Mouse (Mus musculus) adrenal gland, postnatal 36 days (tissue): Measurements from ENCODE around the gene Cdh18. TPM values are rescaled to one million over a fixed set of nuclear protein-coding genes. Genes with fewer than 3 reads are reported as not detected.
"Not testable (repeated sequence)": the region's sequence is repeated elsewhere in the genome, so short reads cannot be mapped to it uniquely, and the experiment has no call there.

Source experiments
- DNase-seq, 2 experiments: peaks; one replicate each; pipeline ENCODE4 v3.0.0; 2021; ENCODE audit warnings: mixed read lengths in 1 of 2
- total RNA-seq, 2 experiments: library from RNA; stranded (reverse); gene quantifications; 2 replicates each; pipeline ENCODE4 v1.2.3; 2021

Cdh18 gene
- total RNA-seq, 2 experiments from 2014 or later: 0.99 to 1.5 TPM

DNA sequence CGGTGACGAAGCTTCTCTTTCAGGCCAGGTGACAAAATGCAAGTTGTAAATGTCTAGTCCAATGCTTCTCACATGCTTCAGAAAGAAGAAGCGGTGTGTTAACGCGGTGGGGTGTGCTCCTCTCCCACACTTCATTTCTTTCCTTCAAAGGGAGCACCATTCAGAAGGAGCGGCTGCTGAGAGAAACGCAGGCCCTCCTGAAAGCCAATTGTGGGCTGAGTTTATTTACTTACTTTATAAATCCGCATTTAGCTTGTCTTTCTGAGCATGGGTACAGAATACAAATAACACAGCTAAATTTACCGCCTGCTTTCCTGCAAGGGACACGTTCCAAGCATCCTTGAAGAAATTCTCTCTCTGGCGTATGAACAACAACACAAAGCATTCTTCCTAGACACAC, 420.6 kb downstream of the Cdh18 start:
- DNase-seq: no peak

GRCm38 (mm10) chr15:22980136-22980535, 431.3 kb downstream of the Cdh18 start:
- no peak for DNase-seq

GRCm38 (mm10) chr15:22984647-22985046, 435.8 kb downstream of the Cdh18 start:
- no peak for DNase-seq

DNA sequence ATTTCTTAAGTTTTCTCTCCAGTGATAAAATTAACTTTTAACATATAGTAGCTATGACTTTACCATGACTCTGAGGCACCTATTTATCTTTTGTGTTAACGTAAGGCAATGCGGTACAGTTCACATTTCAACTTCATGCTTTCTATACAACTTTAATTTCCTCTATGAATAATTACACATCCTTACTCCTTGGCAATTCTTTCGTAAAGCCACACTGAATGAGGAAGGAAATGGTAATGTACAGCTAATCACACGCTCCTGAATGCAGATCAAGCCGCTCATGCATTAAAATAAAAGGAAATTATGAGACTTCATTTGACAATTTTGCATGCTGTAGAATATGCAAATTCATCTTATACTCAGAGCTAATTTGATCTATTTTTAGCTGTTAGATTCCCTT, 467.9 kb downstream of the Cdh18 start:
- no peak for DNase-seq

DNA sequence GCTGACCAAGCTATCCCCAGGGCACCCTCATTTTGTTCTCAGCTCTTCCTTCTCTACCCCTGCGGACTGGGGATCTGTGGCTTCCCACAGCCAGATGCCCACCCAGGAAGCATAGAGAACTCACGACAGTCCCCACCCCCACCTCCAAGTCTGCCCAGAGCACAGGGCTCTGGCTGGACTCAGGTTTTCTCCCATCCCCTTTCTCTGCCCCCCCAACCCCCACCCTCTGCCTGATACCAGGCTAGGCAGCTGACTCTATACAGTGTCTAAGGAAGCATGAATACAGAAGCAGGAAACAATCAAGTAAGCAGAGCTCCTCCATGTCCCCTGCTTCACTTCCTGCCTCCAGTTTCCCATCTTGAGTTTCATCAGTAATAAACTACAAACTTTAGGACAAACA, 472.3 kb downstream of the Cdh18 start:
- no peak for DNase-seq

DNA sequence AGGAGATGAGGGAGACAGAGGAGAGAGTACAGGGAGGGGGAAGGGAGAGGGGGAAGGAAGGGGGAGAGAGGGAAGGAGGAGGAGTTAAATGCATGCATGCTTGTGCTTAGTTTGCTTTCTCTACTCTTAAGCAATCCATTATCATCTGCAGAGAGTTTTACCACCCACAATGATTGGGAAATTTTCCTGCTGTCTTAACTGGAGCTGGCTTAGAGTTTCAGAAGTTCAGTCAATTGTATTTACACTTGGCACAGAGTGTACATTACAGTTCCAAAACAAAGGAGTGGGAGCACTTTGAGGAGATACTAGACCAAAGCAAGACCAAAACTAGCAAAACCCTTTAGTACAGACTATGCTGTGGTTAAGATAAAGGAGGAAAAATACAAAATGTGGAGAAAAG, 473.8 kb downstream of the Cdh18 start:
- DNase-seq: no peak

DNA sequence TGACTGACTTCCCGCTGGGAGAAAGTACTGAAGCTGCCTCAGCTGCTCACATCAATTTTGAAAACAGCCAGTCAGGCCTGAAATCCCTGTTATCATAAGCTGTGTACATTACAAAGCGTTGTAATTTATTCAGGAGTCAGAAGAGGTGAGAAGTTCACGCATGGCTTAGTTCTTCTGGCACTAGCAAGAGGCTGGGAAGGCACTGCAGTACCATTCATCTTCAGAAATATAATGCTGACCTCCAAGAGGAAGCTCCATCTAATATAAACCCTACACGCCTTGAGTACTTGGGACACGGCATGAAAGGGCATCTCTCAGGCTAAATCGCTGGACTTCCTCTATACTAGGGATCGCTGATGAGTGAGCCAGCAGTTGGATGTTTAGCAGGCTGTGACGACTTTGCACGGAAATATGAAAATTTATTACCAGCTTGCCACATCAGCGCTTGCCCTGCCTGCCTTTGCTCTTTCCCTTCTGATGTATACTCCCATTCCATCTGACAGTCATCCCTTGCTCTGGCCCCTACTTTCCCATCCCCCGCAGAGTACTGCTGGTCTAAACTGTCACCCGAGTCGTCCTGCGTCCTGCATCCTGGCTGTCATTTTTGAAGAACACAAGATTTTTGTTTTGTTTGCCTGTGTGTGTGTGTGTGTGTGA, 486.9 kb downstream of the Cdh18 start:
- no peak for DNase-seq

GRCm38 (mm10) chr15:23036208-23037065, 487.6 kb downstream of the Cdh18 start:
- peak; percentile 42 to 43 for DNase-seq

DNA sequence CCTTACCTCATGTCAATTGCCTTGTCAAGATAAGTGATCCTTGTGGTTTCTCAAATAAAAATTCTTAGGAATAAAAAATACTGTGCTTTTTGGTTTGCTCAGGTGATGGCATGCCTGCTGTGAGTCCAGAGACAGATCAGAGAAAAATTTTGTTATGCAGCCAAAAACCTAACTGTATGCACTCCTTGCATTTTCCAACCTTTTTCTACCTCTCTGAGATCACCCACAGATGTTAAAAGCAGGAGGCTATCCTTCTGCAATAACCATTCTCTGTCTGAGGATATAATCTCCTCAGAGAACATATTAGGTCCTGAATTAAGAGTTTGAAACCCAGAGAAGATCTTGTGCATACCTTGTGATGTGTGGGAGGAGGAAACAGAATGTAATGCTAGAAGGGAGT, 488.7 kb downstream of the Cdh18 start:
- DNase-seq: no peak

- no peak for DNase-seq
Observed at GRCm38 (mm10) chr15:23046127-23046785, 497.4 kb downstream of the Cdh18 start.

DNA sequence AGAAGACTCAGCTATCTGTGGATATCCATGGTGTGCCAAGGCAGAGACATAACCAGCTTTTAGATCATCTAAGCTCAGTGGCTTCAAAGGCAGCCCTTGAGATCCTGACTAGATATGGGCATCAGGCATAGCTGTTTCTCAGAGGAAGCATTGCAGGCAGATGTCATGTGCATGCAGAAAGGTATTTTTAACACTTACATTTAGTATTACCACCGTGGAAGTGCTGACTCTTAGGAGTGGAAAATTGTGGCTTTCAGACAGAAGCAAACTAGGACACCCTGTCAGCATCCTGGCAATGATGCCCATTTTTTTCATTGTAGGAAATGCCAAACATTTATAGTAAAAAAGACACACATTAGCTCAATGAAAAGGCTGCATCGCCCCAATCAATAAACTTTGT, 503.2 kb downstream of the Cdh18 start:
- no peak for DNase-seq

DNA sequence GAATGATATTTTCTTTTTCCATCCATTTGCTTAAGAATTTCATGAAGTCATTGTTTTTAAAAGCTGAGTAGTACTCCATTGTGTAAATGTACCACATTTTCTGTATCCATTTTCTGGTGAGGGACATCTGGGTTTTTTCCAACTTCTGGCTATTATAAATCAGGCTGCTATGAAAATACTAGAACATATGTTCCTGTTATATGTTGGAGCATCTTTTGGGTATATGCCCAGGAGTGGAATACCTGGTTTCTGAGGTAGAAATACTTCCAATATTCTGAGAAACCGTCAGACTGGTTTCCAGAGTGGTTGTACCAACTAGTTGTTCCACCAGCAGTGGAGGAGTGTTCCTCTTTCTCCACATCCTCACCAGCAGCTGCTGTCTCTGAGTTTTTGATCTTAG, 536.5 kb downstream of the Cdh18 start:
- DNase-seq: not testable (repeated sequence)

DNA sequence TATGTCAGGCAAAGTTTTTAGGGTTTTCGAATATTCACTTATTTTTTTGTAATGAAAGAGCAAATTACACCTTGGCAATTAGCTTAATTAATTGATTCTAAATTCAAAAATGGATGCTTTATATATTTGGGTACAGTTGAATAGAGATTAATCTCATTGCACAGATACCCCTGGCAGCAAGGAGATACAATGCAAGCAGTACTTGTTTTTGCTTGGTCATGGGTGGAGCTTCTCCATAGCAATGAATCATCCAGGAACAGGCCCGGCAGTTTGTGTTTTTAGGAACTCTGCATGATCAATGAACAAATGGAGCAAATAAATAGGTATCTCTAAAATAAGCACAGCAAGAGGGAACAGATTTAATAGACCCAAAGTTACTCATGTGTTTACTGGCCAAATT, 538.7 kb downstream of the Cdh18 start:
- DNase-seq: no peak

GRCm38 (mm10) chr15:23096601-23097000, 547.8 kb downstream of the Cdh18 start:
- no peak for DNase-seq

GRCm38 (mm10) chr15:23104668-23105380, 556.0 kb downstream of the Cdh18 start:
- DNase-seq: no peak

DNA sequence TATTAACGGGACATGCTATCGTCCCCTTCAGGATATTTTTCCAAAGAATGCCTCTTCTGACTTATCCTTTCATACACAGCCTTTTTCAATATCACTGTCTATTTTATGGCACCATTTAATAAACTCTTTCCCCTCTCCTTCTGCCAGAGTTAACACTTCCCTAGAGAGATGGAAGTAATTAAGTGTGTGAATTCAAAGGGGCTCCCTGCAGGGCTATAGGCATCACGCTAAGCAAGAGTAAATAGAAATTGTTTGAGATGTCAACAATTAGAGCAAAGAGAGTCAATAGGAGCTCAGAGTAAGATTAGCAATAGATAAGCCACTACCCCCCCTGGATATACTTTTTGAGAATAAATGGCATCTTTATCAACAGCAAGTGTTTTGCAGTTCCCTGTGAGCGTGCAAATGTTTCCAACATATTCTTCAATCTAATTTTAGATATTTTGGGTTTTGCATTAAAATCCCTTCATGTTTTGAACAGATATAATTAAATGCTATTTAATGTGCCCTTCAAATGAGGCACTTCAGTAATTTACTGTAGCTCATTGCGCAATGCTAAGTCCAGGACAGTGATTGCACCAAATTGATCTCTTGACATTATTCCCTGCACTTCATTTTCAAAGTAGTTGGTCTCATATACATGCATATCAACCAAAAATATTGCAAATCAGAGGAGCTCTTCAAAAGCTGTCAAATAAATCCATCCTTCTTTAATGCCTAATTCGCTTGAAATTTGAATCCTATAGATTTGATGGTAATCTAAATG, 586.3 kb downstream of the Cdh18 start:
- no peak for DNase-seq

DNA sequence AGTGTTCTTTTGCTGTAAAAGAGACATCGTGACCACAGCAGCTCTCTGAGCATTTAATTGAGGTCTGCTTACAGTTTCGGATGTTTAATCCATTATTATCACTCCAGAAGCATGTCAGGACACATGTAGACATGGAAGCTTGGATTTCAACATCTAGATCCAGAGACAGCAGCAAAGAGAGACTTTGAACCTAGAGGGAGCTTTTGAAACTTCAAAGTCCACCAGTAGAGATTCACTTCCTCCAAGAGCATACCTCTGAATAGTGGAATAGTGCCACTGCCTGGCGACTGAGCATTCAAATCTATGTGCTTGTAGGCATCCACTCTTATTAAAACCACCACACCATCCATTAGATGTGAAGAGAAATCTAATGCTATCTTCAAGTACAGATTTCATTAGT, 588.1 kb downstream of the Cdh18 start:
- no peak for DNase-seq

DNA sequence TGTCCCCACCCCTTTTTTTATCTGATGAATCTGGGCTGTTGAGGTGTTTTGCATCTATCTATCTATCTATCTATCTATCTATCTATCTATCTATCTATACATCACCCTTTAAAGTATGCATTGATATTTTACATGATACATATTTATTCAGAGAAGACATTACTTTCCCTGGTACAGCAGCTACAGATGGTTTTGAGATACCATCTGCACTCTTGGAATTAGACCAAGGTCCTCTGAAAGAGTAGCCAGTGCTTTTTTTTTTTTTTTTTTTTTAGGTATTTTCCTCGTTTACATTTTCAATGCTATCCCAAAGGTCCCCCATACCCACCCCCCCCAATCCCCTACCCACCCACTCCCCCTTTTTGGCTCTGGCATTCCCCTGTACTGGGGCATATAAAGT, 594.1 kb downstream of the Cdh18 start:
- not testable (repeated sequence) for DNase-seq

GRCm38 (mm10) chr15:23155883-23156282, 607.1 kb downstream of the Cdh18 start:
- DNase-seq: no peak

DNA sequence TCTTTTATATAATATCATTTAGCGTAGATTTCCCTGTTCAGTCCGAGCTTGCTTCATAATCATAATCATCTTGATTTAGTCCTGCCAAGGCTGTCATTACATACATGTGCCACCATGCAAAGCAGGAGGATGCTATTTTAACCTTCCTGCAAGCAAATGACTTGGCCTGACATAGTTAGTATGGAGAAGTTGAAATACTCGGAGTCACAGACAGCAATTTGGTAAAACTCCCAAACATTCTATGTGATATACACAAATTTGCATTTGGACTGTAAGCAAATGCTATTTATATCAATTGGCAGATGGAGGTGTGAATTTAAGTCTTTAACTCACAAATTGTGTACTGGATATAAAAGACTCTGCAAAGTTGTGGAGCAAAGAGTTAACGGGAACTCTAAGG, 616.0 kb downstream of the Cdh18 start:
- no peak for DNase-seq

- DNase-seq: no peak
Observed at GRCm38 (mm10) chr15:23174623-23175022, 625.8 kb downstream of the Cdh18 start.

- no peak for DNase-seq
Observed at GRCm38 (mm10) chr15:23212068-23212467, 663.2 kb downstream of the Cdh18 start.
